Mouse (Mus musculus): ENCODE measurements around the gene C1ql1. TPM values are rescaled to one million over a fixed set of nuclear protein-coding genes. Genes with fewer than 3 reads are reported as not detected.

C1ql1 gene
- polyA plus RNA-seq, 1 experiment: 0.87 TPM

DNA sequence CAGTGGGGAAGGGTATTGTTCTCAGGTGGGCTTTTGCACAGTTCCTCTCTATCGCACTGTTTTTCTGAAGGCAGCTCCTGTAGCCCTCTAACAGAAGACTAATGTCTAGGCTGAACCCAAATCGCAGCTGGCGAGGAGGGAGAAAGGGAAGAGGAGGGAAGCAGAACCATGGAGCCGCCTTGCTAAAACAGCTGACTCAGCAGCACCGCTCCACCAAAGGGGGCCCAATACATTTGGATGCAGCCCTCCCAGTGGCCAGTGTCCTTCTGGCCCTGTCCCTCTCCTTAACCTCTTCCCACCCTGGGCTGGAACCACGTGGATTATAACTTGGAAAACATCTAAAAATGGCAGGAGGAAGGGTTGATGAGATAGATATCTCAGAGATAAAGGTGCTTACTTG, 5.3 kb downstream of the C1ql1 start:
- Histone ChIP-seq H3K27me3 (ENCODE audit: control insufficient read depth, insufficient read depth, insufficient read length) (no peaks in the 10 kb centered on the region), H3ac (ENCODE audit: control insufficient read depth, insufficient read length, low read depth) (no peak overlapping the region), H3K79me3 (ENCODE audit: low read depth) (no peaks in the 10 kb centered on the region), H3K79me2 (ENCODE audit: control insufficient read depth, insufficient read depth) (no peaks in the 10 kb centered on the region), H3K4me3 (ENCODE audit: insufficient read depth, poor library complexity, severe bottlenecking) (no peak overlapping the region), H3K36me3 (ENCODE audit: control insufficient read depth, insufficient read depth) (no peaks in the 10 kb centered on the region)
- TF ChIP-seq USF1 (IDR thresholded peaks at IDR 0.05; ENCODE audit: low read depth) (no peak), FOSL1 (IDR thresholded peaks at IDR 0.05; ENCODE audit: insufficient read depth, low read length, poor library complexity, severe bottlenecking) (no peak), MAX (IDR thresholded peaks at IDR 0.05) (no peak), CEBPB (IDR thresholded peaks at IDR 0.05; ENCODE audit: low read depth) (no peak), MYOG (IDR thresholded peaks at IDR 0.05; ENCODE audit: control insufficient read depth, extremely low read depth, insufficient read length) (no peak), MYOD1 (IDR thresholded peaks at IDR 0.05; ENCODE audit: control insufficient read depth, insufficient read length, low read depth) (no peak), CTCF (IDR thresholded peaks at IDR 0.05; ENCODE audit: control insufficient read depth, insufficient read depth, insufficient read length) (no peak)

DNA sequence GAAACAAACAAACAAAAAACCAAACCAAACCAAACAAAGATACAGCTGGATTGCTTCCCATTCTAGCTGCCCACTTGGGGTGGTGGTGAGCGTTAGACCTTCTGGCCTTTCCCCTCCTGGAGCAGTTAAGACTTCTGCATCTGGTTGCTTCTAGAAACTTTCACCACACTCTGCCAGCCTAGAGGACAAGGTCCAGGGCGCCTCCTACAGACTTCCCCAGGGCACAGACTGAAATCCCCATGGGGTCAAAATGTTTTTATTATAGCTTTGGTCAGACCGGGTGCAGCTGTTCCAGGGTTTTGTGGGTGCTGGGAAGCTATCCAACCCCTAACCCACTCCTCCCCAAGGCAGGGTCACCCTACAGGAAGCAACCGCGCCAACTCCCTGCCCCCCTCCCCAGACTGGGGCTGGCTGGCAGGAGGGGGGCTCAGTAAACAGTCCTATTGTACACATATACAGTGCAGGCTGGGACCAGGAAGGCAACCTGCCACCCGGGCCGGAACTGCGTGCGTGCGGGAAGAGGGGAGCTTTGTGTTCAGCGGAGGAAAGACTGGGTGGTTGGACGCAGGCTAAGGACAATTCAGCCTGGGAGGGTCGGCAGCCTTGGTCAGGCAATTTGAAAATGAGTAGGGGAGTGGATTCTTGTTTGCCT, 7.3 kb downstream of the C1ql1 start:
- H3K79me2 ChIP-seq (ENCODE audit: control insufficient read depth, insufficient read depth): no peaks in the 10 kb centered on the region
- no peak overlapping the region for H3K4me3 ChIP-seq (ENCODE audit: insufficient read depth, poor library complexity, severe bottlenecking)
- TF ChIP-seq USF1 (IDR thresholded peaks at IDR 0.05; ENCODE audit: low read depth): no peak
- no peak for TF ChIP-seq MYOG (IDR thresholded peaks at IDR 0.05; ENCODE audit: control insufficient read depth, extremely low read depth, insufficient read length)
- TF ChIP-seq CEBPB (IDR thresholded peaks at IDR 0.05; ENCODE audit: low read depth): no peak
- no peak for TF ChIP-seq CTCF (IDR thresholded peaks at IDR 0.05; ENCODE audit: control insufficient read depth, insufficient read depth, insufficient read length)
- TF ChIP-seq FOSL1 (IDR thresholded peaks at IDR 0.05; ENCODE audit: insufficient read depth, low read length, poor library complexity, severe bottlenecking): no peak
- no peak for TF ChIP-seq MYOD1 (IDR thresholded peaks at IDR 0.05; ENCODE audit: control insufficient read depth, insufficient read length, low read depth)
- TF ChIP-seq MAX (IDR thresholded peaks at IDR 0.05): no peak
- H3K79me3 ChIP-seq (ENCODE audit: low read depth): no peaks in the 10 kb centered on the region
- no peaks in the 10 kb centered on the region for H3K27me3 ChIP-seq (ENCODE audit: control insufficient read depth, insufficient read depth, insufficient read length)
- no peak overlapping the region for H3ac ChIP-seq (ENCODE audit: control insufficient read depth, insufficient read length, low read depth)
- no peaks in the 10 kb centered on the region for H3K36me3 ChIP-seq (ENCODE audit: control insufficient read depth, insufficient read depth)

DNA sequence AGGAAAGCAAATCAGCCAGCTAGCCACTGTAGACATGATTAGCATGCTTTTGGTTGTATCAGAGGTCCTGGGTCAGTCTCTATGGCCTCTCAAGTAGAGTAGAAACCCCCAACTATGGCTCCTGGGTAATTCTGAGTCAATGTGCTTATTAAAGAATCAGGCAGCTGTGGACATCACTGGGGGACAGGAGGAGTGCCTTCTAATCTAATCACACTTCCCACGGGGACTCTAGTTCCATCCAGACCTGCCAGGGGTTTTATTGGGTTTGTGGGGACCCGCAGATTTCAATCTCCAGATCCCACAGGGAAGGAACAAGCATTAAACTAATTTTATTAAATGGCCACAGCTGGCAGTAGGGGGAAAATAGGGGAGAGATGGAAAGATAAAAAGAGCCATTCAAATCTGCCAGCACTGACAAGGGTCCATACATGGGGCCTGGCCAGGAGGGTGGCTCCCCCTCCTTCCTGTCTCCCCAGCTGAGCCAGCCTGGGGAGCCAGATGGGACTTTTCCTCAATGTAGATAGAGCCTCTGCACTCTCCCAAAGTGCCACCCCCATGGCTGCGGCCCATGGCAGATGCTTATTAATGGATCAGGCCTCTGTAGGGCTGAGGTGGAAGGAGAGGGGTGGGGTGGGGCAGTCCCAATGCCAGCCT, 8.8 kb downstream of the C1ql1 start:
- no peaks in the 10 kb centered on the region for H3K79me2 ChIP-seq (ENCODE audit: control insufficient read depth, insufficient read depth)
- H3K27me3 ChIP-seq (ENCODE audit: control insufficient read depth, insufficient read depth, insufficient read length): no peaks in the 10 kb centered on the region
- H3K4me3 ChIP-seq (ENCODE audit: insufficient read depth, poor library complexity, severe bottlenecking): no peak overlapping the region
- H3K79me3 ChIP-seq (ENCODE audit: low read depth): no peaks in the 10 kb centered on the region
- H3ac ChIP-seq (ENCODE audit: control insufficient read depth, insufficient read length, low read depth): no peak overlapping the region
- TF ChIP-seq MAX (IDR thresholded peaks at IDR 0.05) (no peak), CTCF (IDR thresholded peaks at IDR 0.05; ENCODE audit: control insufficient read depth, insufficient read depth, insufficient read length) (no peak), MYOG (IDR thresholded peaks at IDR 0.05; ENCODE audit: control insufficient read depth, extremely low read depth, insufficient read length) (no peak), CEBPB (IDR thresholded peaks at IDR 0.05; ENCODE audit: low read depth) (no peak), USF1 (IDR thresholded peaks at IDR 0.05; ENCODE audit: low read depth) (no peak), FOSL1 (IDR thresholded peaks at IDR 0.05; ENCODE audit: insufficient read depth, low read length, poor library complexity, severe bottlenecking) (no peak), MYOD1 (IDR thresholded peaks at IDR 0.05; ENCODE audit: control insufficient read depth, insufficient read length, low read depth) (no peak)
- H3K36me3 ChIP-seq (ENCODE audit: control insufficient read depth, insufficient read depth): no peaks in the 10 kb centered on the region

DNA sequence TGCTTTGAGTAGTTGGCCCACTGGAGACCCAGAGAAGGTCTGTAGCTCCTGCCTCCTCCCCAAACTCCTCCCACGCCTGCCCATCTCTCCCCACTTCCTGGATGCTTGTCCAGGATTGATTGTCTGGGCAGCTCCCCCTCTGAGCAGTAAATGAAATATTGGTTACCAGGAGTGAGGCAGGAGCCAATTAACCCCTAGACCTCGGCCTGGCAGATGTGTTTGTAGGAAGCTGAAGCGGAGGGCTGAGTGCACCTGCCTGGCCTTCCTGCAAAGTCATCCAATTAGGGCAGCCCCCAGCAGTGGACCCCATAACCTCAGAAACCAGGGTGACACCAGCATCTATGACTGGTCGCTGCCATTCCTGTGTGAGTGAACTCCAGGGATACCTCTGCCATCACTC, 10.2 kb downstream of the C1ql1 start:
- Histone ChIP-seq H3K4me3 (ENCODE audit: insufficient read depth, poor library complexity, severe bottlenecking) (no peak overlapping the region), H3K36me3 (ENCODE audit: control insufficient read depth, insufficient read depth) (no peaks in the 10 kb centered on the region), H3K79me2 (ENCODE audit: control insufficient read depth, insufficient read depth) (no peaks in the 10 kb centered on the region), H3K27me3 (ENCODE audit: control insufficient read depth, insufficient read depth, insufficient read length) (no peaks in the 10 kb centered on the region), H3ac (ENCODE audit: control insufficient read depth, insufficient read length, low read depth) (no peak overlapping the region), H3K79me3 (ENCODE audit: low read depth) (no peaks in the 10 kb centered on the region)
- TF ChIP-seq USF1 (IDR thresholded peaks at IDR 0.05; ENCODE audit: low read depth): no peak
- TF ChIP-seq MYOG (IDR thresholded peaks at IDR 0.05; ENCODE audit: control insufficient read depth, extremely low read depth, insufficient read length): no peak
- TF ChIP-seq CTCF (IDR thresholded peaks at IDR 0.05; ENCODE audit: control insufficient read depth, insufficient read depth, insufficient read length): no peak
- no peak for TF ChIP-seq FOSL1 (IDR thresholded peaks at IDR 0.05; ENCODE audit: insufficient read depth, low read length, poor library complexity, severe bottlenecking)
- TF ChIP-seq MYOD1 (IDR thresholded peaks at IDR 0.05; ENCODE audit: control insufficient read depth, insufficient read length, low read depth): no peak
- no peak for TF ChIP-seq MAX (IDR thresholded peaks at IDR 0.05)
- TF ChIP-seq CEBPB (IDR thresholded peaks at IDR 0.05; ENCODE audit: low read depth): no peak

DNA sequence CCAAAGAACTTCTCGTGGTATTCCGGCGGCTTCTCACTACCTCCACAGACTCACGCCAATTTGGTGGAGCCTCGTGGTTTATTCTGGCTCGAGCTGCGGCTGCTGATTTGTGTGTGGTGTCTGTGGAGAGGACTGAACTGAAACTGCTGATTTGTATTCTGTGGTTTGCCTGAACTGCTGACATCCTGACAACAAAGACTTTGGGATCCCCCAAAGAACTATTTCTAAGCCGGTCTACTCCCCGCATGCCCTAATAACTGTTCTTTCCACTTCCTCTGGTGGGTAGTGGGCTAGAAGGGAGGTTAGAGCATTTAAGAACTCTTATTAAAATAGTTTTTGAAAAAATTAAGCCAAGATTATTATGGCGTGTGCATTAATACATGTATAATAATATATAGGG, 15.8 kb downstream of the C1ql1 start:
- TF ChIP-seq USF1 (IDR thresholded peaks at IDR 0.05; ENCODE audit: low read depth): no peak
- no peak for TF ChIP-seq MYOG (IDR thresholded peaks at IDR 0.05; ENCODE audit: control insufficient read depth, extremely low read depth, insufficient read length)
- TF ChIP-seq MYOD1 (IDR thresholded peaks at IDR 0.05; ENCODE audit: control insufficient read depth, insufficient read length, low read depth): no peak
- TF ChIP-seq MAX (IDR thresholded peaks at IDR 0.05): no peak
- TF ChIP-seq FOSL1 (IDR thresholded peaks at IDR 0.05; ENCODE audit: insufficient read depth, low read length, poor library complexity, severe bottlenecking): no peak
- no peak for TF ChIP-seq CTCF (IDR thresholded peaks at IDR 0.05; ENCODE audit: control insufficient read depth, insufficient read depth, insufficient read length)
- TF ChIP-seq CEBPB (IDR thresholded peaks at IDR 0.05; ENCODE audit: low read depth): no peak
- no peaks in the 10 kb centered on the region for H3K27me3 ChIP-seq (ENCODE audit: control insufficient read depth, insufficient read depth, insufficient read length)
- no peak overlapping the region for H3ac ChIP-seq (ENCODE audit: control insufficient read depth, insufficient read length, low read depth)
- no peaks in the 10 kb centered on the region for H3K79me2 ChIP-seq (ENCODE audit: control insufficient read depth, insufficient read depth)
- H3K4me3 ChIP-seq (ENCODE audit: insufficient read depth, poor library complexity, severe bottlenecking): no peak overlapping the region
- H3K79me3 ChIP-seq (ENCODE audit: low read depth): no peaks in the 10 kb centered on the region
- H3K36me3 ChIP-seq (ENCODE audit: control insufficient read depth, insufficient read depth): no peaks in the 10 kb centered on the region

Measured in C2C12 (cell line).